Mouse (Mus musculus) bone marrow, adult 2 months (tissue): ENCODE results near the gene Gramd1b.

Experiments
- CTCF ChIP-seq: fragments of 200-500 bp; IDR thresholded peaks from 2 replicates; pipeline ENCODE4 v1.5.1; 2011; ENCODE audit warnings: low read length, control low read depth; ENCODE audit not compliant: control insufficient read depth, insufficient read depth
- POLR2A ChIP-seq: fragments of 200-500 bp; IDR thresholded peaks from 2 replicates; pipeline ENCODE4 v1.6.1; 2011; ENCODE audit warnings: low read depth, mild to moderate bottlenecking, control low read depth, low read length, borderline replicate concordance; ENCODE audit not compliant: control insufficient read depth

GRCm38 (mm10) chr9:40311813-40312212 lies 219.4 kb downstream of the Gramd1b start:
- TF ChIP-seq POLR2A (no peak), CTCF (no peak)
